Mouse (Mus musculus) E14TG2a.4 (cell line): ENCODE results near the gene Klhl8.

Experiments used
- CTCF ChIP-seq: conservative IDR thresholded peaks from 2 replicates; pipeline ENCODE4 v1.5.1; 2014; ENCODE audit warnings: low read length
- POU5F1 ChIP-seq: IDR thresholded peaks from 2 replicates; pipeline ENCODE4 v1.6.1; 2014; ENCODE audit warnings: low read length, borderline replicate concordance

DNA sequence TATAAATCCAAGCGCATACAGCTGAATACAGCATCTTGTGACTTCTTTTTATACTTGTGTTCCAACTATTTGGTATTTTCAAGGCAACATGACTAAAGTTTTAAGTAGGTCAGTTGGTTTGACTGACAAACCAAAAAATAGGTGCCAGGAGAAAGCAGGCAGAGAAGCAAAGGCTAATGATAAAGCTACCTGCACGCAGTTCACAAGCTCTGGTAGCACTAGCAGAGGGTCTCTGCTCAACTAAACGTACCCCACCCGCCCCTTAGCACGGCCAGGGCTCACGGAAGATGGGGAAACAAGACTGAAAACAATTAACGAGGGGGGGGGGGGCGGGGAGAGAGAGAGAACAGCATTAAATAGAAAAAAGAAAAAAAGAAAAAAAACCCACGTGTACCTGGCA is 903 bp downstream of the Klhl8 start:
- no peak for TF ChIP-seq POU5F1
- no peak for TF ChIP-seq CTCF
